Mouse (Mus musculus): Measurements from ENCODE around the gene Pcdh11x. TPM values are rescaled to one million over a fixed set of nuclear protein-coding genes. Genes with fewer than 3 reads are reported as not detected.
"Not testable (repeated sequence)": the region's sequence is repeated elsewhere in the genome, so short reads cannot be mapped to it uniquely, and the experiment has no call there.

The Pcdh11x gene
- polyA plus RNA-seq (2015; fragmentation: Nextera tagmentation; extraction: Ambion mirVana): 0.08 and 0.10 TPM in 2 replicates

DNA sequence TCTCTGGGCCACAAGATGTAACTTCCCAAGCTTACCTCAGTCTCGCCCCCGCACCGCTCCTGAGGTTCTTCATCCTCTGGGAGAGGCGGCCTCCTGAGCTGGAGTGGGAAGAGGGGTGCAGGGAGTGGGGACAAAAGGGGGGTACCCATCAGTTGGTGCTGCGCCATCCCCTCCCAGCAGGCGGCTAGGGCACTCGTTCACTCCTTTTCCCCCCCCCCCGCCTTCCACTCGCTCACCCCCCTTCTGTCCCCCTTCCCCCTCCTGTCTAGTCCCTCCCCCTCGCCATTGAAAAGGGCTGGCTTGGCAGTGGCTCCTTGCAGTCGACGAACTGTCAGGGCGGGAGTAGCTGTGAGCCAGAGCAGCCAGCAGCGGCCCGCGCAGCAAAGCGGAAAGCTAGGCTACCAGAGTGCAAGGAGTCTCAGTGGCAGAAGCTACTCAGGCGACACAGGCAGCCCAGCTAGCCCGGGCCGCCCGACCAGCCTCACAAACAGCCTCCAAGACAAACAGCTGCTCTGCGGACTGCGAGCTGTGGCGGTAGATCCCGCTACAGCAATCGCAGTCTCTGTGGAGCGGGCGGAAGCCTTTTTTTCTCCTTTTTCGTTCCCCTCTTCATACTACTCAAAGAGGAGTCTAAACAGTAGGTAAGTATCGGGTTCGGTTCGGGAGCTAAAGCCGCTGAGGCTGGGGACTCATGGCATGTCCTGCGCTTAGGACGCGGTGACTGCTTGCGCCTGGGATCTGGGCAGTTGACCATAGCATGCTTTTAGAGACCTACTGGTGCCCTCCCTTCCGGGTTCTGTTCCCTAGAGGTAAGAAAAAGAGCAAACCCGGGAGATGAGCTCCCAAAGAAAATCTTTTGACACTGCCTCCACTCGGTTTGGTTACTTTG is at the start of gene Pcdh11x:
TSS of gene Pcdh11x (plus strand) at position 249 of the 889 bp plus-strand sequence.
- DNase-seq (ENCODE audit: low spot score): no peak

GRCm38 (mm10) chrX:120260089-120260488 is 30.0 kb upstream of the Pcdh11x start:
- DNase-seq (ENCODE audit: low spot score): no peak

DNA sequence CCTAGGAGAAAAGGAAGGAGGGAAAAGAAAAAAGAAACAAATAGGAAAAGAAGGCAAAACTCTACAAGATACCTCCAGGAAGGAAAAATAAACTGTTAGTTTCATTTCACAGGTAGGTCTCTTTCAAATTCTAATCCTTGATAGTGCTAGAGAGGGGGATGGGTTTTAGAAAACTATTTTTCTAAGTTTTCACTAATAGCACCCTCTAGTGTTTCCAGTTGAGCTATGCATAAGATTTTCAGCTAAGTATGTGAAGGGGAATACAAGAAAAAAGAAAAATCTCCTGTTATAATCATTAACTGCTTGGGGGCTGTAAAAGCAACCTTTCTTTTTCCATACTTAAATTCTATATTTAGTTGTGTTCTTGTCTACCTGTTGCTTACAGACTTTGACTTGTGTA is 4.5 kb upstream of the Pcdh11x start:
- no peak for DNase-seq (ENCODE audit: low spot score)

GRCm38 (mm10) chrX:120287502-120287901 is 2.6 kb upstream of the Pcdh11x start:
- no peak for DNase-seq (ENCODE audit: low spot score)

DNA sequence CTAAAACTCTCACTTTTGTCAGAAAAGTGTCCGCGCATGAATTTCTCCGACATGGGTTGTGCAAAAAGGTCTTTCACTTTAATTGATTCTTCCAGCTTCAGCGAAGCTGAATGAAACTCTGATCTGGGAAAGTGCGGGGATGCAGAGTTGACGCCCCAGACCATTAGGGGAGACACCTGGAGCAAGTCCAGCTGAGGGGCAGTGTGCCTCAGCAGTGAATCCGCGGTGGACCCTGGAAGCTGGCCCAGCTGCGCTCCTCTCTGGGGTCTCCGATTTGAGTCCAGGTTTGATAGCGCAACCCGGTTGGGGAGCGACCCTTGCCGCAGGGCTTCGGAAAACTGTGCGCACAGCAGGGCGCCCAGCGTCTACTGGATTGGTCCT is 831 bp downstream of the Pcdh11x start:
- no peak for DNase-seq (ENCODE audit: low spot score)

DNA sequence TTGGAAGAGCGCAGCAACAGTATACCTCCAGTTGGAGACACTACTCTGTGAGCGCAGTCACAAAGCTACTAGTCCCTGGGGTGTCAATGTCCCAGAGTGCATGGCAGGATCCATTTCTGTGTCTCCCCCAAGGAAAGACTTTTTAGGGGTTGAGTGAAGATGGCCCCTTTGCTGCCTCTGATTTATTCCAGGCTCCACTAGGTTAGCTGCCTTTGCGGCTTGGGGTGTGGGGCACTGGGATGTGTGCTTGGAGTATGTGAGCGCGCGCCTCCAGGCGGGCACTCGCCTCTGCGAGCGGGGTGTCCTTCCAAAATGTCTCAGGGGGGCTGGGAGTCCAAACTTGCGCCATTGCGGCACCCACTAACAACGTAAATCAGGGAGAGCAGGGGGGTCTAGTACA is 1.6 kb downstream of the Pcdh11x start:
- DNase-seq (ENCODE audit: low spot score): no peak

GRCm38 (mm10) chrX:120292832-120293750 is 3.0 kb downstream of the Pcdh11x start:
- DNase-seq (ENCODE audit: low spot score): no peak

- DNase-seq (ENCODE audit: low spot score): no peak
Measured at GRCm38 (mm10) chrX:120301469-120302175, 11.6 kb downstream of the Pcdh11x start.

DNA sequence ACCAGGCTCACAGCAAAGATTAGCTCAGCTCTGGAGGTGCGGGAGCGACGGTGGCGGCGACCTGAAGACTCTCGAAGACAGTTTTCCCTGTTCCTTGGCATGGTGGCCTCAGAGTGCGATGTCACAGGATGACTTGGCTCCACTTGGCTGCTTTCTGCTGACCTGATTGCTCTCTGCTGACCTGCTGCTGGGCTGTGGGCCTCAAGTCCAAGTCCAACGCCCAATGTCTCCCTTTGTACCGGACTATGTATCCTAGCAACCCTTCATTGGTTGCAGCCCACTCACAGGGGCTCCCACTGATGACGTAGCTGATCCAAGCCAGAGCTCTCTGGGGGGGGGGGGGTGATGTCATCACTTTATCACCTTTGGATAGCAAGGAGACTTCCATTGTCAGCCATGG is 22.9 kb downstream of the Pcdh11x start, which contains the start of gene H2afb3:
TSS of gene H2afb3 (minus strand) at position 101 of the 400 bp plus-strand sequence.
- DNase-seq (ENCODE audit: low spot score): not testable (repeated sequence)

DNA sequence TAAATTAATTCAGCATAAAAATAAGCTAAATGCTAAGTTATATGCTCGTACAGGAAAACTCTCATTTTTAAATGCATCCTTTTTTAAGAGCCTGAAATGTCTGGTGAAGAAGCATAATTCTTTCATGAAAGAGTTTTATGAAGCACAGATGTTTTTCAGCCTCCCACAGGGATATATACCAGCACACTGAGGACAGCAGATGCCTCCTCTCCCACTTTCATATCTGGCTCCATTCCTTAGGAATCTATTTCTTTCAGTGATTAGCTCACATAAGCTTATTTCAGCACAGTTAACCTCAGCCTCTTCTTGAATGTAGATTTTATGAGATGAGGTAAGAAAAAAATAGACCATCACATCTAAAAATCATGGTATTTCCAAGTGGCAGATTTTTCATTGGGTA is 176.2 kb downstream of the Pcdh11x start:
- no peak for DNase-seq (ENCODE audit: low spot score)

- no peak for DNase-seq (ENCODE audit: low spot score)
Measured at GRCm38 (mm10) chrX:120486428-120486827, 196.4 kb downstream of the Pcdh11x start.

GRCm38 (mm10) chrX:120524986-120525385 is 234.9 kb downstream of the Pcdh11x start:
- DNase-seq (ENCODE audit: low spot score): no peak

GRCm38 (mm10) chrX:120599309-120599708 is 309.2 kb downstream of the Pcdh11x start:
- no peak for DNase-seq (ENCODE audit: low spot score)

DNA sequence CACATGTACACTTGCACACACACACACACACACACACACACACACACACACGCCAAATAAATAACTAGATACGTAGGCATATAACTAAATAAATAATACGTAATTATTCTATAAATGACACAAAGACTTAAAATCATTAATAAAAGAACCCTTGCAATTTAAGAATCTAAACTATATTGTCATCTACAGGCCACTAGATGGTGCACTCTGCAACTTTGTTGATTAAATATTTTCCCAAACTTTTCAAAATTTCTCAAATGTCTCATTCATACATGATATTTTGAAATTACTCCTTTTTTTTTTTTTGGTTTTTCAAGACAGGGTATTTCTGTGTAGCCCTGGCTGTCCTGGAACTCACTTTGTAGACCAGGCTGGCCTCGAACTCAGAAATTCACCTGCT is 328.4 kb downstream of the Pcdh11x start:
- DNase-seq (ENCODE audit: low spot score): no peak

DNA sequence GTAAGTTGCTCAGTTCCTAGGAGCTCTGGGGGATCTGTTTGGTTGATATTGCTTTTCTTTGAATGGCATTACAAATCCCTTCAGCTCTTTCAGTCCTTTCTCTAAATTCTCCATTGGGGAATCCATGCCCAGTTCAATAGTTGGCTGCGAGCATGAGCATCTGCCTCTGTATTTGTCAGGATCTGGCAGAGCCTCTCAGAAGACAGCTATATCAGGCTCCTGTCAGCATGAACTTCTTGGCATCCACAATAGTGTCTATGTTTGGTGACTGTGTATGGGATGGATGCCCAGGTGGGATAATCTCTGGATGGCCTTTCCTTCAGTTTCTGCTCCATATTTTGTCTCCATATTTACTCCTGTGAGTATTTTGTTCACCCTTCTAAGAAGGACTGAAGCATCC is 380.2 kb downstream of the Pcdh11x start:
- DNase-seq (ENCODE audit: low spot score): not testable (repeated sequence)

- DNase-seq (ENCODE audit: low spot score): no peak
Measured at GRCm38 (mm10) chrX:120734144-120734543, 444.1 kb downstream of the Pcdh11x start.

DNA sequence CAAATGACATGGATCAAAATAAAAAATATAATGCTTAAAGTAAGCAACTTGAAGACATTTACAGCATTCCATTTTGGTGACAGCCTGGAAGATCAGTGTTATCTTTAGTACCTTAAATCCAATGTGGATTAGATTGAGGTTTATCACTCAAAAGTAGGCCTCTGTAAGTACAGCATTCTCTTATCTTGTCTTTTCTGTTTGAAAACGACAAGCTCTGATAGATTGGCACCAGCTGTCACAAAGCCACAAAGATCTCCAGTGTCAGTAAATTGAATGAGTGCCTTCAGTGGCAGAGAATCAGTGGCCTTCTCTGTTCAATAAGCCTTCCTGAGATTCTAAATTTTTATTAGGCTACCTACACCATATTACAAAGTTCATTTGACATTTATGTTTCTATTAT is 445.7 kb downstream of the Pcdh11x start:
- no peak for DNase-seq (ENCODE audit: low spot score)

- DNase-seq (ENCODE audit: low spot score): no peak
Measured at GRCm38 (mm10) chrX:120944556-120944955, 654.5 kb downstream of the Pcdh11x start.
